Comparison of ENCODE assay signal across 8 mouse cellular contexts in the genomic region with DNA sequence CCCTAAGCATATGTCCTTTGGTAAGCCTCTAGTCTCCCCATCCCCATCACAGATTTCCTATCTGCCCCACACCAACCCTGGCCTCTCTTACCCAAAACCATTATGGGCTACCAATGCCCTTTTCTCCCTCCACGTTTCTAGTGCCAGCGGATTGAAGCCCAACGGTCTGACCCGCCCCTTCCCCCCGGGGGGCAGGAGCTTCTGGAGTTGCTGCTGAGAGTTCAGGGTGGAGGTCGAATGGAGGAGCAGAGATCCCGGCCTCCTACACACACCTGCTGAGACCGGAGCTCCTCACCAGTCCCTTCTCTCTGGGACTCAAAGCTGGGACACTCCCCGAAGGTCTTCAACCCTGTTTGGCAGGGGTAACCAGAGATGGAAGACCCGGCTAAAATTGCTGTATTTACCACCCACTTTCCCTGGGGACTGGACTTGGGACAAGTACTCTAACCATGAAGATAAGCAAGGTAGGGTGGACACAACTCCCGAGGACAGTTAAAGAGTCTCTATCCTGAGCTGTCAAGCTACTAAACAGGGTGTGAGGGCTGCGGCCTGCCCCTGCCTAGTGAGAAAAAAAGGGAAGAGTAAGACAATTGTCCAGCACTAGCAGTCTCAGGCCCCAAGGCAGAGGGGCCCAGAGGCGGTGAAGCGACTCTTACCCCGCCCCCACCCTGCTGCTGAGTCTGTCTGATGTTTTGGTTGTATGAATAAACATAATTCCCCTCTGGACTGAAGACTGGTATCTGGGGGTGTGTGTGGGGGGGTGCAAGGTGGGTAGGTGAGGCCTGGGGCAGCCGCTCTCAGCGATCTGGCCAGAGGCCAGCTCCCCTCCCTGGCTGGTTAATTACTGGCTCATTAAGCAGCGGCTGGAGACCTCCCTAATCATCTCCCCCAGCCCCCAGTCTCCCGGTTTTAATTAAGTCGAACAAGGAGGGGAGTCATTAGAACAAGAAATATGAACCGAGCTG. TPM values are rescaled to one million over a fixed set of nuclear protein-coding genes. Genes with fewer than 3 reads are reported as not detected.
DNase-seq lines count a peak whose midpoint lies in the region; ATAC-seq and TF ChIP-seq lines count a peak whose summit lies in the region.

Pbx2 (plus strand) TSS at position 238 of the 965 bp plus-strand sequence.

- H3K36me3 ChIP-seq in spleen, adult 2 months (ENCODE audit: control insufficient read depth, insufficient read depth, low read length) = peaks cover 26% of the 10 kb centered on the region
- H3K36me3 ChIP-seq in heart, adult 2 months (ENCODE audit: control insufficient read depth, insufficient read depth, low read length) = no peaks in the 10 kb centered on the region
- peaks cover 24% of the 10 kb centered on the region for H3K36me3 ChIP-seq in kidney, embryonic 15.5 days
- no peaks in the 10 kb centered on the region for H3K36me3 ChIP-seq in liver, embryonic 14.5 days (replicated peaks; ENCODE audit: control insufficient read depth, insufficient read depth, low read depth)
- peaks cover 18% of the 10 kb centered on the region for H3K36me3 ChIP-seq in neural tube, embryonic 13.5 days

- peak within 1 kb of the TSS; percentile 82 for H3K4me3 ChIP-seq in spleen, adult 2 months (ENCODE audit: extremely low read depth, insufficient read depth, insufficient read length)
- H3K4me3 ChIP-seq in cortical plate, adult 2 months (ENCODE audit: insufficient read depth, low read length) = peak within 1 kb of the TSS; percentile 58
- peak within 1 kb of the TSS; percentile 74 for H3K4me3 ChIP-seq in heart, adult 2 months
- H3K4me3 ChIP-seq in kidney, embryonic 15.5 days (replicated peaks) = peak within 1 kb of the TSS; percentile 73
- H3K4me3 ChIP-seq in liver, embryonic 14.5 days (ENCODE audit: insufficient read depth in 1 of 2, low read depth in 2 of 2, low read length in 2 of 2) = peak within 1 kb of the TSS; percentile 62 to 74
- H3K4me3 ChIP-seq in neural tube, embryonic 13.5 days = peak within 1 kb of the TSS; percentile 81

- peak within 1 kb of the TSS; percentile 100 for H3K27ac ChIP-seq in spleen, adult 2 months (ENCODE audit: insufficient read depth, low read length)
- H3K27ac ChIP-seq in cortical plate, adult 2 months (ENCODE audit: insufficient read depth, low read length) = peak within 1 kb of the TSS; percentile 98
- peak within 1 kb of the TSS; percentile 97 for H3K27ac ChIP-seq in heart, adult 2 months
- peak within 1 kb of the TSS; percentile 100 for H3K27ac ChIP-seq in kidney, embryonic 15.5 days
- peak within 1 kb of the TSS; percentile 64 for H3K27ac ChIP-seq in liver, embryonic 14.5 days
- H3K27ac ChIP-seq in neural tube, embryonic 13.5 days (replicated peaks) = peak within 1 kb of the TSS; percentile 99

- H3K9ac ChIP-seq in heart, adult 2 months (ENCODE audit: low read depth, low read length) = peak within 1 kb of the TSS; percentile 89
- peak within 1 kb of the TSS; percentile 94 for H3K9ac ChIP-seq in kidney, embryonic 15.5 days
- peak within 1 kb of the TSS; percentile 87 for H3K9ac ChIP-seq in liver, embryonic 14.5 days (replicated peaks)
- peak within 1 kb of the TSS; percentile 98 for H3K9ac ChIP-seq in neural tube, embryonic 13.5 days

- peak; percentile 40 for ATAC-seq in kidney, embryonic 15.5 days (replicated peaks; ENCODE audit: low FRiP score)
- ATAC-seq in liver, embryonic 14.5 days (ENCODE audit: insufficient read depth) = no peak
- ATAC-seq in neural tube, embryonic 13.5 days (ENCODE audit: low read depth) = peak; percentile 6

- TF ChIP-seq CTCF in spleen, adult 2 months (IDR thresholded peaks at IDR 0.05; ENCODE audit: extremely low read depth, insufficient read depth, insufficient read length, insufficient replicate concordance) = no peak
- TF ChIP-seq CTCF in cortical plate, adult 2 months (IDR thresholded peaks at IDR 0.05; ENCODE audit: extremely low read depth, insufficient read depth, low read length) = no peak
- no peak for TF ChIP-seq CTCF in heart, adult 2 months (IDR thresholded peaks at IDR 0.05)
- TF ChIP-seq CTCF in liver, embryonic 14.5 days (IDR thresholded peaks at IDR 0.05; ENCODE audit: low read depth) = no peak

- no peak for TF ChIP-seq EP300 in heart, adult 2 months (IDR thresholded peaks at IDR 0.05; ENCODE audit: insufficient read depth, low read depth, low read length)
- TF ChIP-seq EP300 in liver, embryonic 14.5 days (IDR thresholded peaks at IDR 0.05; ENCODE audit: low read depth) = no peak

- H3K79me2 ChIP-seq in heart, adult 2 months (replicated peaks; ENCODE audit: control insufficient read depth, insufficient read depth, low read length) = no peaks in the 10 kb centered on the region

- 5% methylated on average over 21 of the region's 21 CpGs for WGBS in spleen, adult 2 months
- 10% methylated on average over 21 of the region's 21 CpGs for WGBS in heart, adult 2 months
- 2% methylated on average over 21 of the region's 21 CpGs for WGBS in kidney, embryonic 15.5 days
- WGBS in liver, embryonic 14.5 days (ENCODE audit: insufficient replicate concordance) = 6% methylated on average over 21 of the region's 21 CpGs
- WGBS in neural tube, embryonic 13.5 days = 3% methylated on average over 21 of the region's 21 CpGs

- intact Hi-C loops in heart, adult 2 months (cut with DNase I) = loop anchor here (10.0 kb wide), 1 partner anchor 667 kb away; the partner anchor contains the start of gene Rgl2

- H3K9me3 ChIP-seq in kidney, embryonic 15.5 days (replicated peaks) = no peaks in the 10 kb centered on the region
- no peaks in the 10 kb centered on the region for H3K9me3 ChIP-seq in liver, embryonic 14.5 days (ENCODE audit: control insufficient read depth, low read length)
- no peaks in the 10 kb centered on the region for H3K9me3 ChIP-seq in neural tube, embryonic 13.5 days

- H3K4me1 ChIP-seq in spleen, adult 2 months (ENCODE audit: control insufficient read depth, insufficient read depth, insufficient read length) = peaks cover 14% of the 10 kb centered on the region; the same call in 1 of the 2 replicates
- H3K4me1 ChIP-seq in cortical plate, adult 2 months (ENCODE audit: control insufficient read depth, insufficient read depth, low read length) = peaks cover 5% of the 10 kb centered on the region
- peaks cover 20% of the 10 kb centered on the region for H3K4me1 ChIP-seq in heart, adult 2 months (ENCODE audit: control insufficient read depth, insufficient read depth, low read length)
- H3K4me1 ChIP-seq in kidney, embryonic 15.5 days = peaks cover 82% of the 10 kb centered on the region
- peaks cover 21 to 29% of the 10 kb centered on the region in 2 experiments for H3K4me1 ChIP-seq in liver, embryonic 14.5 days (replicated peaks; ENCODE audit: control insufficient read depth in 2 of 2, insufficient read depth in 2 of 2, low read length in 1 of 2)
- peaks cover 76% of the 10 kb centered on the region for H3K4me1 ChIP-seq in neural tube, embryonic 13.5 days (replicated peaks)

- no peak for TF ChIP-seq POLR2A in spleen, adult 2 months (IDR thresholded peaks at IDR 0.05; ENCODE audit: low read depth, low read length)
- TF ChIP-seq POLR2A in cortical plate, adult 2 months (IDR thresholded peaks at IDR 0.05; ENCODE audit: extremely low read depth, insufficient read depth, low read length) = no peak
- no peak for TF ChIP-seq POLR2A in heart, adult 2 months (IDR thresholded peaks at IDR 0.05; ENCODE audit: insufficient read depth, low read depth, low read length)

- no peaks in the 10 kb centered on the region for H3K27me3 ChIP-seq in spleen, adult 2 months (ENCODE audit: control insufficient read depth, insufficient read depth, low read length)
- H3K27me3 ChIP-seq in heart, adult 2 months (ENCODE audit: control insufficient read depth, insufficient read depth, low read length) = no peaks in the 10 kb centered on the region
- no peaks in the 10 kb centered on the region for H3K27me3 ChIP-seq in kidney, embryonic 15.5 days
- no peaks in the 10 kb centered on the region for H3K27me3 ChIP-seq in liver, embryonic 14.5 days (ENCODE audit: control insufficient read depth, insufficient read depth, low read length)
- H3K27me3 ChIP-seq in neural tube, embryonic 13.5 days = no peaks in the 10 kb centered on the region

- peak within 1 kb of the TSS; percentile 72 for H3K4me2 ChIP-seq in kidney, embryonic 15.5 days
- H3K4me2 ChIP-seq in liver, embryonic 14.5 days (ENCODE audit: low read depth) = peak within 1 kb of the TSS; percentile 86
- H3K4me2 ChIP-seq in neural tube, embryonic 13.5 days = peak within 1 kb of the TSS; percentile 91

- DNase-seq in spleen, adult 2 months (ENCODE audit: low read depth in 1 of 2, low spot score in 2 of 2) = no peak
- no peak for DNase-seq in spleen, postnatal 14 days (ENCODE audit: low spot score in 2 of 2)
- peak; percentile 44 to 49 for DNase-seq in heart, adult 2 months
- no peak for DNase-seq in liver, embryonic 14.5 days (ENCODE audit: low read depth in 3 of 3, low spot score in 3 of 3)
- no peak for DNase-seq in ovary, postnatal 36 days (ENCODE audit: low spot score)

RNA-seq across cellular contexts. Expression of gene Pbx2, which starts in this region (rescaled TPM):
- polyA plus RNA-seq in spleen, adult 2 months (2012; rRNA removed) = 60.4 and 69.5 TPM in 2 replicates
- polyA plus RNA-seq in cortical plate, adult 2 months (2012; rRNA removed) = 66.2 and 72.6 TPM in 2 replicates
- total RNA-seq in heart, adult 2 months (2021) = 10 to 100 TPM; 16.1 to 18.4 TPM
- polyA plus RNA-seq in heart, adult 2 months (2012; rRNA removed) = 22.1 and 28.3 TPM in 2 replicates
- 14.9 and 16.7 TPM in 2 replicates for polyA plus RNA-seq in kidney, embryonic 15.5 days (2015; fragmentation: Nextera tagmentation; extraction: Ambion mirVana)
- 21.1 and 22.7 TPM in 2 replicates for polyA plus RNA-seq in liver, embryonic 14.5 days (2012; rRNA removed)
- 2.7 and 3.3 TPM in 2 replicates for polyA plus RNA-seq in liver, embryonic 14.5 days (2014; fragmentation: Nextera tagmentation; extraction: Ambion mirVana)
- polyA plus RNA-seq in neural tube, embryonic 13.5 days (2015; fragmentation: Nextera tagmentation; extraction: Ambion mirVana) = 9.2 and 10.2 TPM in 2 replicates

Comparison
In these comparisons a context has a peak if more than half of its experiments do, and no peak if none do; other contexts are left out.
1. DNase-seq: peak in heart, adult 2 months (2 of 2); none in spleen, adult 2 months (0 of 2), spleen, postnatal 14 days (0 of 2), liver, embryonic 14.5 days (0 of 3) and ovary, postnatal 36 days (single experiment).
2. Peak in every context shown above with its lines, with median percentiles within 50 percentile points of each other: H3K27ac ChIP-seq, H3K4me3 ChIP-seq, H3K9ac ChIP-seq and H3K4me2 ChIP-seq.